In the genomic region with DNA sequence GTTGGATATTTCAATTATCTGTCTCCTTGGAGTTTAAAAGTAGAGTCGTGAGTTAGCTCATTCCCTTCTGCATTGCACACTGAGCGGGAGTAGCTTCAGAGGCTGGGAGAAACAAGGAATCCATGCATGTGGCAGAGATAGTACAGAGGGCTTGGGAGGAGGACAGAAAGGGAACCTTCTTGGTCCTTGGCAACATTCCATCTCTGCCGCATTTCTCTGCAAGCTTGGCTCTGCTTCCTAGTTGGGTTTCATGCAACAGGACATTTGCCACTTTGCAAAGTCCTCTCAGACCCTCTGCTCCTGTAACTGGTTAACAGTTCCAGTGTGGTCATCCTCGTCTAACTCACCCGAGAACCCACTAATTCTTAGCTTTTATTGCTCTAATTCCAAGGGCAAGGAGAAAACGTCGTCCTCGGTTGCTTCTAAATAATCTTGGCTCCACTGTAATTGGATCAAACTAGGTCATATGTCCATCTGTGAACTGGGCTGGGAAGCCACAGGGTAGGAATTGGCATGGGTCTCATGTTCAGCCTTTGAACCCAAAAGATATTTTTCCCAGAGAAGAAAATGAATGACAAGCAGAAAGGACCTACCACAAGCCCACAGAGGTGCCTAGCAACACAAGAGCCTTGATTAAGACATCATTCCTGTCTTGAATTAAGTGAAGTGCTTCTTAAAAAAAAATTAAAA, we compare ENCODE assay signal across 24 mouse cellular contexts. TPM values are rescaled to one million over a fixed set of nuclear protein-coding genes. Genes with fewer than 3 reads are reported as not detected.
DNase-seq lines count a peak whose midpoint lies in the region; ATAC-seq and TF ChIP-seq lines count a peak whose summit lies in the region.
"Had no signal": no experiment of that assay in that cellular context is flagged by ENCODE, and none has a peak within 500 bp of the region (broad histone marks: within the 10 kb centered on the region; RNA-seq: fewer than 3 reads in every experiment).

No protein-coding gene starts in this region.

- no peak for TF ChIP-seq CTCF in cerebellum, adult 2 months (IDR thresholded peaks at IDR 0.05; ENCODE audit: borderline replicate concordance, insufficient read depth, low read depth, low read length)

- no peaks in the 10 kb centered on the region for H3K27me3 ChIP-seq in cerebellum, adult 2 months (ENCODE audit: control insufficient read depth, insufficient read depth, low read length)
- H3K27me3 ChIP-seq: embryonic facial prominence, embryonic 15.5 days; hindbrain, embryonic 13.5 days had no signal

- no peak overlapping the region for H3K4me3 ChIP-seq in cerebellum, adult 2 months (replicated peaks; ENCODE audit: insufficient read depth, low read depth, low read length)
- H3K4me3 ChIP-seq: embryonic facial prominence, embryonic 15.5 days; erythroblast, embryonic 14.5 days; forebrain, embryonic 10.5 days; hindbrain, embryonic 13.5 days had no signal

- peak; percentile 56; the same call in 1 of the 2 replicates for ATAC-seq in cerebellum, adult (ENCODE audit: insufficient number of reproducible peaks, low FRiP score, low TSS enrichment)
- ATAC-seq: CD4-positive, CD25-positive, alpha-beta regulatory T cell, adult 4 months; forebrain, embryonic 14.5 days; hindbrain, postnatal 0 days had no signal

- no peak for DNase-seq in cerebellum, postnatal 4 days (ENCODE audit: low spot score in 2 of 2)
- DNase-seq in cerebellum, adult 2 months = peak; percentile 30 to 45
- DNase-seq in cerebellum, postnatal 10 days = peak; percentile 74 to 80
- DNase-seq in ovary, adult 18-20 months (ENCODE audit: low spot score) = no peak
- no peak for DNase-seq in neural tube, embryonic 10.5 days (ENCODE audit: extremely low spot score, low spot score)
- no peak for DNase-seq in adrenal gland, adult 18-20 months (ENCODE audit: low spot score in 2 of 2)
- DNase-seq: adrenal gland, adult 2 months; adrenal gland, postnatal 25 days; B cell, adult 2 months; gastrocnemius, postnatal 36 days; heart, adult 11 months; heart, postnatal 10 days; heart, postnatal 4 days; kidney, adult 18-20 months had no signal

- WGBS in cerebellum, adult 2 months = 13% methylated on average over 8 of the region's 8 CpGs

- no peak overlapping the region for H3K27ac ChIP-seq in cerebellum, adult 2 months (ENCODE audit: insufficient read depth, low read length)
- H3K27ac ChIP-seq: embryonic facial prominence, embryonic 15.5 days; forebrain, embryonic 10.5 days; hindbrain, embryonic 13.5 days; hindbrain, postnatal 0 days had no signal

- no peak for TF ChIP-seq POLR2A in cerebellum, adult 2 months (IDR thresholded peaks at IDR 0.05; ENCODE audit: borderline replicate concordance, insufficient read depth, low read length)

- no peaks in the 10 kb centered on the region for H3K4me1 ChIP-seq in cerebellum, adult 2 months (ENCODE audit: control insufficient read depth, insufficient read depth, low read length)
- H3K4me1 ChIP-seq: embryonic facial prominence, embryonic 15.5 days; forebrain, embryonic 10.5 days; hindbrain, embryonic 13.5 days had no signal

RNA-seq across cellular contexts. Expression of a gene that starts 32.2 kb away (rescaled TPM):
- 4.2 and 4.3 TPM in 2 replicates for polyA plus RNA-seq in cerebellum, adult 2 months (2012; rRNA removed)
- total RNA-seq in adrenal gland, adult 18-20 months (2021) = 10 to 100 TPM; 18.7 to 20.6 TPM
- total RNA-seq: common myeloid progenitor, adult 5-6 weeks had no signal
- polyA plus RNA-seq: CD4-positive, CD25-positive, alpha-beta regulatory T cell, adult 4 months; erythroblast, embryonic 14.5 days; G1E had no signal

Comparison
In these comparisons a context has a peak if more than half of its experiments do, and no peak if none do; other contexts are left out.
1. DNase-seq: peak in cerebellum, adult 2 months (2 of 2) and cerebellum, postnatal 10 days (2 of 2); none in cerebellum, postnatal 4 days (0 of 2), ovary, adult 18-20 months (single experiment), neural tube, embryonic 10.5 days (single experiment) and adrenal gland, adult 18-20 months (0 of 2).